Mouse (Mus musculus) kidney, postnatal 25 days (tissue): Measurements from ENCODE around the gene Esrrg.

ENCODE experiments used
- DNase-seq, 2 experiments: peaks; one replicate each; pipeline ENCODE4 v3.0.0; 2021; ENCODE audit warnings: mixed read lengths in 2 of 2

Gene Esrrg

GRCm38 (mm10) chr1:187650786-187651687 is 42.4 kb downstream of the Esrrg start:
- DNase-seq, result no peak

DNA sequence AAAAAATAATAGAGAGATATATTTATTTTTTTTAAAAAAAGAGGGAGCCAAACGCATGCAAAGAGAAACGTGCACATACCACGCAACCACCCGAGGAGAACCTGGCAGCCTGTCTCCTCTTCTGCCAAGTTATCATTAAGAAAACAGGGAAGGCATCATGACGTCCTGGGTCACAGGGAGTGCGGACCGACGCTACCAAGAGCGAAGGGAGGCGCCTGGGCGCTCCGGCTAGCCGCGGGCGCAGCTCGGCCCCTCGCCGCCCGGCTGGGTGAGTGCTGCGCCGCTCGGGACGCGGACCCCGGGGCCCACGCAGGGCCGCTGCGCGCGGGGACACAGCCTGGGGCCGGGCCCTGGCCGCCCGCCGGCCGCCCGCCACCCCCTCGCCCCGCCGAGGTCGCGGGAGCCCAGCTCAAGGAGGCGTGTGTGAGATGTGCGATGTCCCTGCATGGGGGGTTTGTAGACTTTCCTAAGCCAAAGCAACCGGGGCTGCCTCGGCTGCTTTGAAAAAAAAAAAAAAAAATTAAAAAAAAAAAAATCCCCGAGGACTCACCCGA is 43.2 kb downstream of the Esrrg start:
- DNase-seq, result peak; percentile 62 to 76

DNA sequence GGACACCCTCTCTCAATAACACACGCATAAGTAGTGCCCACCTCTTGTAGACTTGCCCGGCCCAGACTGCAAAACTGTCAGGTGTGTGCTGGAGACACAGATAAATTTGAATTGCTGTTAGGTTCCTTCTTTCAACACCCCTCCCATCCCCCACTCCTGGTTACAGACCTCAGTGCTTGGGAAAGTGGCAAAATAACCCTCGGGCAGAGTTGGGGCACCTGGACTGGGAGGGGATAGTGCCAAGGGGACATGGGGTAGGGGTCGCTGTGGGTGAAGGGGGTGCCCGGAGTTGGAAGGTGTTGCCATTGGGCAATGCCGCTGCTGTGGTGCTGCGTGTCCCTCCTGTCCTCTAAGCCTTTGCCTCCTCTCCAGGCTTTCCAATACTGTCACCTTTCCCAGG is 43.9 kb downstream of the Esrrg start:
- peak in 1 of 2 experiments; percentile 42 for DNase-seq

- no peak for DNase-seq
Measured at GRCm38 (mm10) chr1:187653390-187653789, 44.8 kb downstream of the Esrrg start.

DNA sequence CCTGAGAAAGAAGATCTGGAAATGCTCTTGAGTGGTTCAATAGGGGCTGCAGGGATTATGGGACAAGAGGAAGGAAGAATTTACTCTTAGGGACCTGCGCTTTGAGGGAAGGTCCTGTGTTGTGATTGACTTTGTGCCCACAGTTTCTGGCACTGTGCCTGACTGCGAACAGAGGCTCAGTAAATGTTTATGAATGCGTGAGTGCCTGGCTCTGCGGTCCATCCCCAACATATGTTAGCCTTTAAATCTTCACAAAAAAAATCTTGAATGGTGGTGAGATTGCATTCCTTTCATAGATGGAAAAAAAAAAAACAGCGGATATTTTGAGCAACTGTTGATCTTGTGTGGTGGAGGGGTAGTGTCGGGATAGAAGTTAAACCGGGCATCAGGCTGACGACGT is 52.4 kb downstream of the Esrrg start:
- peak in 1 of 2 experiments; percentile 31 for DNase-seq

DNA sequence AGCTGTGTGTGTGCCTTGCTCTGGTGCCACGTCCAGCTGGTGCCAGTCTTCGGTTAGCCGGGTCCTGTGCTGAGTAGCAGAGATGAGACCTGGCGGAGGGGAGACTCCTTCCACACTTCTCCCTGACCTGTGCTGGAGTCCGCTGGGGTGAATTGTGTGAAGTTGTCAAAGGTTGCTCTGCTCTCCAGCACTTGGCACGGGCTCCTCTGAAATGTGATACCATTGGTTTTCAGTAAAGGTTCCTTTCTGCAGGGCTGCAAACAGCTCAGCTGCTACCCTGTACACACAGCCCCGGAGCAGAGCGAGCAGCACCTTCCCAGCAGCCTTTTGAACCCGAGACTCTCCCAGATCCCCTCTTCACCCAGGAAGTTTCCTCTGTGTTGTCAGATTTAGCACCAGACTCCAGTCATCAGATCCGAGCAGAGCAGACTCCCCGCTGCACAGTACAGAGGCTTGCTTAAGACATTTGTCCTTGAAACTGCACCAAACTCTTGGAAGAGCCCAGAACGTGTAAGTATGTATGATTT is 53.6 kb downstream of the Esrrg start:
- peak; percentile 82 to 89 for DNase-seq

- peak; percentile 59 to 78 for DNase-seq
Measured at GRCm38 (mm10) chr1:187663376-187663775, 54.8 kb downstream of the Esrrg start.

GRCm38 (mm10) chr1:187664261-187664660 is 55.7 kb downstream of the Esrrg start:
- DNase-seq, result no peak

DNA sequence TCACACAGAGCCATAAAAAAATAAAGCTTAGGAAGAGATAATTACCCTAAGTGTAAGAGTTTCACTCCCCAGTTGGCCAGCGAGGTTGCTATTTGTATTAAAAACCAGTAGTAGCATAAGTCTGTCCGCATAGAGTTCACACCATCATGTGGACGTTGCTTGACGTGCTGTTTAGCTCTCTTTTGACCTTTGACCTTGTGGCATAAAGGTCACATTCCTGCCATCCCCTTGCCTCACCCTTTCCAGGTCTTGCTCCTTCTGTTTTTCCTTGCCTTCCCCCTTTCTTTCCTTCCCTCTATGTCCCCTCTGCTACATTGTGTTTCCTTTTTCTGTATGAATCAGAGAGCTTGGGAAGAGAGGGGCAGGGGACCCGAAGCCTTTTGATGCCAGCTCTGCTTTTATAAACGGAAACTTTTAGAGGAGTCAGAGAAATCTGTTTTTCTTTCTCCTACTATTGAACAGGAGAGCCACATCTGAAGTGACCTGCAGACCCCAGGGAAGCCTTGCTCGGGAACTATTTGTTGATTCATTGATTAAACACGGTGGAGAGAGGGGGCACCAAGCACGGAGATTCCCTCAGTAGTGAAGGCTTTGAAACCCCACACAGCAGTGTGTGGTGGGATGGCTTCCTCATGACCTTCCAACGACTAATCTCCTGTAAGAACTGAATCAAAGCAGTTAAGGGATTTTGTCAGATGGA is 57.5 kb downstream of the Esrrg start:
- DNase-seq, result no peak

- DNase-seq, result no peak
Measured at GRCm38 (mm10) chr1:187669746-187670145, 61.2 kb downstream of the Esrrg start.

- no peak for DNase-seq
Measured at GRCm38 (mm10) chr1:187672446-187672845, 63.9 kb downstream of the Esrrg start.

- no peak for DNase-seq
Measured at GRCm38 (mm10) chr1:187674771-187675186, 66.2 kb downstream of the Esrrg start.

DNA sequence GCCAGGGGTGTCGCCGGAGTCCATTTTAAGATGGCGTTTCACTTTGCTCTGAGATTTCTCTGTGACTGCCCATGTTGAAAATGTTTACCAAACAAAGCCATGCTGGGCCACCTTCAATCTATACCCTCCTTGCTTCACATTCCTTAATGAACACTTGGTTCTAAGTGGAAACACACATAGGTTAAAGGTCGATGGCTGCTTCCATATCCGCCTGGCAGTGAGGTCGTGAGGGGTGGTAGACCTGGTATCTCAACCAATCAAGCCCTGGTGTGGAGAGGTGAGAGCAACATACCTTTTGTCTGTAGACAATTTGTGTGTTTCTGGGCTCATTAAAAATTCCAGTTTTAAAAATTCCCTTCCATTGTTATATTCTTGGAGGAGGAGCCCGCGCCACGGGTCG is 68.0 kb downstream of the Esrrg start:
- DNase-seq, result no peak

GRCm38 (mm10) chr1:187679246-187679645 is 70.7 kb downstream of the Esrrg start:
- no peak for DNase-seq

GRCm38 (mm10) chr1:187684519-187684918 is 75.9 kb downstream of the Esrrg start:
- no peak for DNase-seq

DNA sequence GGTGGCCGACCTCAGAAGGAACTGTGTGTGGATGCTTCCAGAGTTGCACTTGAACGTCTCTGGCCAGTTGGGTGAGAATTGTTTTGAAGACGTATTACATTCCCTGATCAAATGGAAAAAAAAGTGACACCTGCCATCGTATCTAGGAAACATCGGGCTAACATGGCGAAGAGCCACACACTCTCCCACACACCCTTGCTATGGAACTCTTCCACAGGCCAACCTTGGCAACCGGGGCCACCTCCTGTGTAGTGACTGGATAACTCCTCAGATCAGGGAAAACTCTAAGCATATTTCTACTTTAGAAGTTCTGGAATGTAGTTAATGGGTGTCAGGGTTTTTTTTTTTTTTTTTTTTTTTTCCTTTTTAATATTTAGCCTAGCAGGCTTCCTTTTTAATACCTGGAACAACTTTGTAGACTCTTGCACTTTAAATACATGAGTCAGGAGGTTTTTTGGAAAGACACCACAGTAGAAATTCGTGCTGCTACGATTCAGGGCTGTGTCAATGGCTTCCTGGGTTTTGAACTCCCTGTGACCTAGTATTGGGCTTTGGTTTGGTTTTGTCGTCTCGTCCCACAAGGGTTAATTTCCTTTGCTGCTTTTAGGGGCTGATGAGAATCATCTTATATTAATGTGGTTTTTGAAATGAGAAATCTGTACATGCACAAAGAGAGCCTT is 83.4 kb downstream of the Esrrg start:
- peak; percentile 72 to 88 for DNase-seq

- no peak for DNase-seq
Measured at GRCm38 (mm10) chr1:187694865-187695264, 86.3 kb downstream of the Esrrg start.

DNA sequence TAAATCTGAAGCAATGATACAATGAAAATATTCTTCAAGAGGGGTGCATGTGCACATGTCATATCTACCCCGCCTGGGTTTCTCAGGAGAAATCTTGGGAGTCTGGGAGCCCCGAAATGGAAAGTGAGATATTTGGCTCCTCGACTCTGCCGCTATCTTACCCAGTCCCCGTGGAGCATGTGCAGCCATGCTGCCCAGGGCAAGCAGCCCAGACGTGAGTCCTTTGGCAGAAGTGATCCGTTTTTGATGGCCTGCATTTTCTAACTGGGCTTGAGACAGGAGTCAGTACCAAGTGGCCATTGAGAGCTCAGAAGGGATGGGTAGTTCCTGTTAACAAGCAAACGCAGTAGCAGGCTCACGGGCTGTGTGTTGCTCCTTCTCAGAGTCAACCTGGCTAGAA is 89.6 kb downstream of the Esrrg start:
- DNase-seq, result no peak

DNA sequence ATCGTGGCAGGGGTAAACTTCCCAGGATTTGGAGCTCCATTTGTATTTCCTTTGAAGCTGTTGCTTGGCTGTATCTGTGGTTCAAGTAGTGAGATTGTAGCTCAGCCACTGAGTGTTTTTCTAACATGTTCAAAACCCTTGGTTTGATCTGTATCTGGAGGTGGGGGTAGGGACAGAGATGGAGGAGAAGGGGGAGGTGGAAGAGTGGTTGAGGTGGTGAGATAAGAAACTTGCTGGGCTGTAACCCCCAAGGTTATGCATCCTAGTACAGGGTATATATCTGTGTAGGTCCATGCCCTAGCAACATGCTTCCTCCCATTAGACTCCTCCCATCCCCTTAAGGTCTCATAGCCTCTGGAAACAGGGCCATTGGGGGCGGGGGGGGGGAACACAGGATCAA is 92.4 kb downstream of the Esrrg start:
- no peak for DNase-seq

DNA sequence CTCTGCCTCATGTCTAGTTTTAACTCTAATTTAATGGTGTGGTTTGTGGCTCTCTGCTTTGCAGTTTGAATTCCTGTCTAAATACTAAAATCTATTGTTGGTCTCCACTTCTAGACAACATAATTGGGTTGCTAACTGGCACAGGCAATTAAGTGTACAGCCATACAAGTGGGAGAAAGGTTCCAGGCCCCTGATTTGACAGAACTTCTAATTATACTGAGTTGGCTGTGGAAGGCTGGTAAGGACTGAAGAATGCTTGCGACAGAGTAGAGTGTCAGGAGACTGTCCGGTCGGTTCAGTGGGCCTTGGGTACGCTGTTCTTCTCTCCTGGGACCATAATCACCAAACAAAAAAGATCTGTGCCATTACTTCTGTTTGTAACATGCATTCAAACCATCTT is 96.3 kb downstream of the Esrrg start:
- DNase-seq, result no peak

GRCm38 (mm10) chr1:187705348-187705747 is 96.8 kb downstream of the Esrrg start:
- DNase-seq, result no peak

DNA sequence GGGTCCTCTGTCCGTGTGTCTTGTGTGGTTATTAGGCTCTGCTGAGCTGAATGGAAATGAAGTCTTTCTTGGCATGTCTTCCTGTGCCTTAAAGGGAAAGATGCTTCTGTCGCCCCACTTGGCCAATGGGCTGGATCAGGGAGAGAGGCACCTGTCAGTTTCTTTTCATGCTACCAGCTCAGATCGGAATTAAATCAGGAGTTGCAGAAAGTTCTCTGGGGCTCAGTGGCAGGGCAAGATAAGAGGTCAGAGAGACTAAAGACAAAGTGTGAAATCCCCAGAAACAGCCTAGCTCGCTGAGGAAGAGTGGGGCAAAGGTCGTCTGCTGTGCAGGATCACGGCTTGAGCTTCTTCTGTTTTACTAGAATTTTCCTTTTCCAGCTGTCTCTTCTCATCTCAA is 97.5 kb downstream of the Esrrg start:
- DNase-seq, result peak; percentile 30 to 49

- DNase-seq, result no peak
Measured at GRCm38 (mm10) chr1:187707176-187707575, 98.6 kb downstream of the Esrrg start.
